Mouse (Mus musculus) G1E (cell line): Measurements from ENCODE around the gene Vac14. TPM values are rescaled to one million over a fixed set of nuclear protein-coding genes. Genes with fewer than 3 reads are reported as not detected.
"Not testable (repeated sequence)": the region's sequence is repeated elsewhere in the genome, so short reads cannot be mapped to it uniquely, and the experiment has no call there.

Source experiments
- ATAC-seq: 2 replicates; pipeline ENCODE4 v1.8.0; 2016; ENCODE audit warnings: mild to moderate bottlenecking; ENCODE audit not compliant: insufficient number of reproducible peaks, poor library complexity, low FRiP score, severe bottlenecking; ENCODE audit errors: extremely low read depth
- DNase-seq: peaks from one replicate; pipeline ENCODE4 v3.0.0; 2012; ENCODE audit warnings: low spot score
- H3K27me3 ChIP-seq: 2 replicates; pipeline ENCODE4 v1.6.1; 2012; ENCODE audit warnings: mild to moderate bottlenecking, low read length, inconsistent platforms; ENCODE audit not compliant: insufficient read depth
- H3K36me3 ChIP-seq: replicated peaks from 2 replicates; pipeline ENCODE3; 2012; ENCODE audit warnings: mild to moderate bottlenecking, inconsistent platforms
- H3K4me1 ChIP-seq: 2 replicates; pipeline ENCODE4 v1.6.1; 2012; ENCODE audit warnings: low read depth, low read length, inconsistent platforms, mixed read lengths; ENCODE audit not compliant: insufficient read depth
- H3K4me3 ChIP-seq: 2 replicates; pipeline ENCODE4 v1.5.1; 2012; ENCODE audit warnings: low read depth, mild to moderate bottlenecking, inconsistent platforms, low read length, moderate library complexity, mixed read lengths
- H3K9me3 ChIP-seq: replicated peaks from 2 replicates; pipeline ENCODE4 v1.6.1; 2012; ENCODE audit warnings: inconsistent platforms
- CTCF ChIP-seq: IDR thresholded peaks from 2 replicates; pipeline ENCODE4 v1.5.1; 2012; ENCODE audit warnings: low read depth, low read length, inconsistent platforms, mixed read lengths
- GATA1 ChIP-seq: IDR thresholded peaks from 2 replicates; pipeline ENCODE4 v1.6.1; 2012; ENCODE audit warnings: borderline replicate concordance, low read length, inconsistent platforms, mixed read lengths
- GATA2 ChIP-seq: IDR thresholded peaks from 2 replicates; pipeline ENCODE4 v1.6.1; 2012; ENCODE audit warnings: low read depth, low read length, inconsistent platforms, borderline replicate concordance
- POLR2AphosphoS5 ChIP-seq: IDR thresholded peaks from 2 replicates; pipeline ENCODE4 v1.6.1; 2012; ENCODE audit warnings: low read depth, low read length, inconsistent platforms; ENCODE audit not compliant: insufficient replicate concordance
- TAL1 ChIP-seq: conservative IDR thresholded peaks from 2 replicates; pipeline ENCODE4 v1.6.1; 2012; ENCODE audit warnings: low read depth, low read length, inconsistent platforms, mixed read lengths
- polyA plus RNA-seq: library from polyadenylated mRNA; stranded (reverse); fragments of >175 nt; gene quantifications from 2 replicates; pipeline ENCODE4 v1.2.3, GENCODE M21; 2012
- total RNA-seq, 2 experiments: library from RNA; stranded (forward) in 1 of 2; stranded (reverse) in 1 of 2; fragments of 200-1000 nt in 1 of 2; fragments of >200 nt in 1 of 2; fragmentation: Nextera tagmentation in 1 of 2; gene quantifications; 2 replicates each; pipeline ENCODE4 v1.2.3; 2014 to 2017

Gene Vac14
- total and polyA plus RNA-seq, 3 experiments: 25.7 to 70.1 (median 52.1) TPM

- Histone ChIP-seq H3K9me3 (no peaks in the 10 kb centered on the region), H3K36me3 (peaks cover 92% of the 10 kb centered on the region), H3K27me3 (no peaks in the 10 kb centered on the region), H3K4me3 (no peak overlapping the region), H3K4me1 (no peaks in the 10 kb centered on the region)
- ATAC-seq (no peak), DNase-seq (no peak)
- TF ChIP-seq CTCF: no peak
- no peak for TF ChIP-seq GATA1
- TF ChIP-seq POLR2AphosphoS5: no peak
- no peak for TF ChIP-seq GATA2
- TF ChIP-seq TAL1: no peak
These were observed 44.8 kb downstream of the Vac14 start for GRCm38 (mm10) chr8:110663015-110663742.

- H3K4me3 ChIP-seq: no peak overlapping the region
- peaks cover 92% of the 10 kb centered on the region for H3K36me3 ChIP-seq
- no peak for TF ChIP-seq CTCF
- TF ChIP-seq POLR2AphosphoS5: no peak
- no peak for TF ChIP-seq GATA2
- no peak for TF ChIP-seq TAL1
- TF ChIP-seq GATA1: no peak
- H3K9me3 ChIP-seq: no peaks in the 10 kb centered on the region
- H3K27me3 ChIP-seq: no peaks in the 10 kb centered on the region
- no peak; the same call in 1 of the 2 replicates for ATAC-seq
- DNase-seq: no peak
- no peaks in the 10 kb centered on the region for H3K4me1 ChIP-seq
These were observed 46.0 kb downstream of the Vac14 start for GRCm38 (mm10) chr8:110664202-110664896.

GRCm38 (mm10) chr8:110665000-110665399 is 46.6 kb downstream of the Vac14 start:
- Histone ChIP-seq H3K27me3 (no peaks in the 10 kb centered on the region), H3K4me3 (no peak overlapping the region), H3K36me3 (peaks cover 91% of the 10 kb centered on the region), H3K4me1 (no peaks in the 10 kb centered on the region), H3K9me3 (no peaks in the 10 kb centered on the region)
- DNase-seq (no peak), ATAC-seq (no peak)
- no peak for TF ChIP-seq GATA2
- TF ChIP-seq POLR2AphosphoS5: no peak
- TF ChIP-seq TAL1: no peak
- TF ChIP-seq CTCF: no peak
- TF ChIP-seq GATA1: no peak

- not testable (repeated sequence) for H3K4me3 ChIP-seq, H3K4me1 ChIP-seq, H3K9me3 ChIP-seq, ATAC-seq, DNase-seq, H3K27me3 ChIP-seq
- H3K36me3 ChIP-seq: peaks cover 91% of the 10 kb centered on the region
These were observed 49.3 kb downstream of the Vac14 start for GRCm38 (mm10) chr8:110667590-110668177.

- H3K27me3 ChIP-seq: no peaks in the 10 kb centered on the region
- H3K36me3 ChIP-seq: peaks cover 91% of the 10 kb centered on the region
- no peaks in the 10 kb centered on the region for H3K4me1 ChIP-seq
- H3K9me3 ChIP-seq: no peaks in the 10 kb centered on the region
- ATAC-seq (no peak), DNase-seq (no peak)
- H3K4me3 ChIP-seq: no peak overlapping the region
- no peak for TF ChIP-seq POLR2AphosphoS5
- no peak for TF ChIP-seq CTCF
- TF ChIP-seq TAL1: no peak
- TF ChIP-seq GATA2: no peak
- no peak for TF ChIP-seq GATA1
These were observed 51.7 kb downstream of the Vac14 start for GRCm38 (mm10) chr8:110669932-110670628.

GRCm38 (mm10) chr8:110671309-110671708 is 52.9 kb downstream of the Vac14 start:
- DNase-seq (no peak), ATAC-seq (no peak)
- H3K9me3 ChIP-seq: no peaks in the 10 kb centered on the region
- no peak overlapping the region for H3K4me3 ChIP-seq
- TF ChIP-seq GATA1 (no peak), GATA2 (no peak), POLR2AphosphoS5 (no peak), TAL1 (no peak), CTCF (no peak)
- H3K36me3 ChIP-seq: peaks cover 94% of the 10 kb centered on the region
- H3K4me1 ChIP-seq: no peaks in the 10 kb centered on the region
- H3K27me3 ChIP-seq: no peaks in the 10 kb centered on the region
